Mouse (Mus musculus) adrenal gland, postnatal 14 days (tissue): ENCODE data around the gene Snrpd3. TPM values are rescaled to one million over a fixed set of nuclear protein-coding genes. Genes with fewer than 3 reads are reported as not detected.
"Not testable (repeated sequence)": the region's sequence is repeated elsewhere in the genome, so short reads cannot be mapped to it uniquely, and the experiment has no call there.

Experiments
- DNase-seq: peaks from one replicate; pipeline ENCODE4 v3.0.0; 2021; ENCODE audit warnings: mixed read lengths
- total RNA-seq: library from RNA; stranded (reverse); gene quantifications from 2 replicates; pipeline ENCODE4 v1.2.3, GENCODE M21; 2021

Gene Snrpd3
- total RNA-seq, 1 experiment from 2014 or later: 88.0 TPM

DNA sequence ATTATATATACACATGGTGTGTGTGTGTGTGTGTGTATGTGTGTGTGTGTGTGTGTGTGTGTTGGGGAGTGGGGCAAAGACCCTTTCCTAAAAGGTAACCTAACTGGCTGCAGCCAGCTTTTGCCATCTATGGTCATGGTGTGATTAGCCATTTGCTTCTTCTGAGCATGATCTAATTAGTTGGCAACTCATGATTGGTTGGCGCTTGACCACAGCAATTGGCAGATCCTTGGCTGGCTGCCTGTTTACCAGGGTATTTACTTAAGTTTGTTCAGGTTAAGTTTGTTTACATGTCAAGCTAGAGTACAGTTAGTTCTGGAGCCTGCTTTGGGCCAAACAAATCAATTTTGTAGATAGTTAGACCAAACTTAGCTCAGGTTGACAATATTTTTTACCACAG, 15.7 kb upstream of the Snrpd3 start:
- DNase-seq: peak; percentile 30

DNA sequence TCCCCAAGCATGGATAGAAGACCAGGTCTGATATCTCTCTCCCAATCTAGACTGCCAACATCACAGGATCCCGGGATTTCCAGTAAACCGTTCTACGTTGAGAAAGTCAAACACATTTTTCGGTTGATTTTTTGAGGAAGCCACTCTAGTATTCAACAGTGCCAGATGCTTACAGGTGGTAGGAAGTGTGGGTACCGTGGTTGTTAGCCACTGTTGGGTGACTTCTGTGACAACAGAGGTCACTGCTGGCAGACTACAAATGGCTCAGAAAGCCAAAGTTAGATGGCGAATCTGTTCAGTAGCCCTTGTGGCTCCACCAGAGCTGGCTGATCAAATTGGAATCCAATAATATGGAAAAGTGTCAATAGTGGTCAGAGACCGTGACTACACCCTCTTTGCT, 13.7 kb upstream of the Snrpd3 start:
- no peak for DNase-seq

DNA sequence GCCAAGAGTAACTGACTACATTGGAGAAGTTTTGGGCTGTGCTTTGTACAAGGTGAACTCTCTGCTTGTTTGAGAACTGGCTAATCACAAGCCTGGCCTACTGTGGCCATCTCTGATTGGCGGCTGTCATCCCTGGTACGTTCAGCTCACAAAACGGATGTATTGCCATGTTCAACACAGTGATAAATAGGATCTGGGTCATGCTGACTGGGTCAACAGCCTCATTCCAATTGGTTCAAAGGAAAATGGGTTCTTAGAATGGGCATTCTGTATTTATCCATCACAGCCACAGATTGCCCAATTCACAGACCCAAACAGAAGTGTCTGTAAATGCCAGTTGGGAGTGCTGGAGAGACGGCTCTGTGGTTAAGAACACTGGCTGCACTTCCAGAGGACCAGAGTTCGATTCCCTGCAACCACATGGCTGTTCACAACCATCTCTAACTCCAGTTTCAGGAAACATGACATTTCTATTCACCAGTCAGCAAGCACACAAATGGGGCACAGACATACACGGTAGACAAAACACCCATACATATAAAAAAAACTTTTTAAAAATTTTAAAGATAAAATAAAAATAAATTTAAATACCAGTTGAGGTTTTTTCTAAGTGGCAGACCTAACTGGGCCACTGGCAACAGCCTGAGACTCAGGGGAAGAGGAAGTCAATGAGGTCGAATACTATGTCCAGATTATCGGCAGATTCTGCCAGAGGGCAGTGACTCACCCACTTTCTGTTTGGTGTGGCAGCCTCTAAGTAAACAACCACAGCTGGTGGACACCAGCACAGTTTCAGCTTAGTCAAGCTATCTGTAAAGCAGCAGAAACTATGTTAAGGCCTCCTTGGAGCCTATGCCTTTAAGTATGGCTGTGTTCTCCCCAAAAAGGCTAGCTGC, 12.9 kb upstream of the Snrpd3 start:
- DNase-seq: peak; percentile 55

DNA sequence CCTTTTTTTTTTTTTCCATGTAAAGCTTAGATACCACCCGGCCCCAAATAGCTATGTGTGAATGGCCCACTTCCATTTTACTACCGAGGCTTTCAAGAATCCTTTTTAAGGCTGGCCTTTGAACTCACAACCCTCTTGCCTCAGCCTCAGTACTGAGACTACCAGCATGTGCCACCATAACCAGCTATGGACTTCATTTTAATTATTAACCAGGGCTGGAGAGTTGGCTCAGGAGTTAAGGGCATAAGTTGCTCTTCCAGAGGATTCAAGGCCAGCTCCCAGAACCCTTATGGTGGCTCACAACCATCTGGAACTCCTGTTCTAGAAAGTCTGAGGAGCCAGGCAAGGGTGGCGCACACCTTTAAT, 12.2 kb upstream of the Snrpd3 start:
- DNase-seq: no peak

DNA sequence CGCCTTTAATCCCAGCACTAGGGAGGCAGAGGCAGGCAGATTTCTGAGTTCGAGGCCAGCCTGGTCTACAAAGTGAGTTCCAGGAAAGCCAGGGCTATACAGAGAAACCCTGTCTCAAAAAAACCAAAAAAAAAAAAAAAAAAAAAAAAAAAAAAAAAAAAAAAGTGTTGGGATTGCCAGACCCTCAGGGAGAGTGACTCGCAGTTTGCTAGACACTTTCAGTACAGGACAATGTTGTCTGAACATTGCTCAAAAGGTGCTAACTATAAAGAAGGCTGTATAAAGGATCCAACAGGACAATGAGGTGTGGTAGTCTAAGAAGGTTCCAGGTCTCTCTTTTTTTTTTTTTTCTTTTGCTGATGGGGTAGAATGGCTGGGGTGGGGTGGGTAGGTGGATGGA, 11.4 kb upstream of the Snrpd3 start:
- not testable (repeated sequence) for DNase-seq

DNA sequence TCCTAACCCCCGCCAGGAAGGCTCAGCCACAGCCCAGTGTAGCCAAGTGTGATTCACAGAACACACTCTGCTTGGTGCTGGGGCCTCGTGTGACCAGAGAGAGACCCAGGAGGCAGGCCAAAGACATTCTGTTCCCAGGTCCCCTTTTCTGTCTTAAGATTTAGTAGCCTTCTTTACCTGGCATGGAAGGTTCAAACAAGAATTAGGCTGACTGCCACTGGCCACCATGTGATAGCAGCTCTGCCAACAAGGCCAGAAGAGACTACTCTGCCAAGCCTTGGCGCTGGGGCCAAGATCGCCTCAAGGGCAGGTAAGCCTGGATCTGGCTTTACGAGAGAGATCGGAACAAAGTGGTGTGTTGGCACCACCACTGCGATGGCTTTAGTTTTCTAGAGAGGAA, 6.9 kb upstream of the Snrpd3 start:
- peak; percentile 87 for DNase-seq

DNA sequence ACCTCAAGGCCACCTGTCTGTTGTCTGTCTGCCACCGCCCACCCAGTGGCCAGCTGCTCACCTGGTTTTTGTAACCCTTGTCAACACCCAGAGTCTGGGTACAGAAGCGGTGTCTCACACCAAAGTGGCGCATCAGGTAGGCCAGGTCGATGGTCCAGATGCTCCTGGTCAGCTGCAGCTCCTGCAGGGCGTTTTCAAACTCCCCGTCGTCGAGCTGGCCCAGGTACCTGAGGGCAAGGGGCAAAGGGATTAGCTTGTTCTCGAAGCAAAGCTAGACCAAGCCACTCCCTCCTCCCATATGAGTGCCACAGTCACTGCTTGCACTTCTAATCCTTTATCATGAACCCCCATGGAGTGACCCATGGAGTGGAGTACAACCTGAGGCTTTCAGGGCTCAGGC, 6.3 kb upstream of the Snrpd3 start:
- DNase-seq: no peak

DNA sequence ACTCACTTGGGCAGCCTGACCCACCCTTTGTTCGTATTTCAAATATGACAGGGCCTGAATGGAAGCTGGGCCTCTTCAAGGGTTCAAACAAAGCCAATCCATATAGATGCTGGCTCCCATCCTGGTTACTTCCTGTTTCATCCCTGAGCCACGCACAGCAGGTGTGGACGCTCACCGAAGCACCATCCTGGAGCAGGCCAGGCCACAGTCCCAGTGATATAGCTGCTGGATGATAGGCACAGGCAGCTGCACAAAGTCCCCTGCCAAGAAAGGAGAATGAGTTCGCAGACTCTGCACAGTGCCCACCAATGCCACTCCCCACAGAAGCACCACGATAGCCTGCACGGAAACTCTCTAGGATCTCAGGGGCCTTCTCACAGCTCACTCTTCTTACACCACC, 5.5 kb upstream of the Snrpd3 start:
- DNase-seq: no peak

DNA sequence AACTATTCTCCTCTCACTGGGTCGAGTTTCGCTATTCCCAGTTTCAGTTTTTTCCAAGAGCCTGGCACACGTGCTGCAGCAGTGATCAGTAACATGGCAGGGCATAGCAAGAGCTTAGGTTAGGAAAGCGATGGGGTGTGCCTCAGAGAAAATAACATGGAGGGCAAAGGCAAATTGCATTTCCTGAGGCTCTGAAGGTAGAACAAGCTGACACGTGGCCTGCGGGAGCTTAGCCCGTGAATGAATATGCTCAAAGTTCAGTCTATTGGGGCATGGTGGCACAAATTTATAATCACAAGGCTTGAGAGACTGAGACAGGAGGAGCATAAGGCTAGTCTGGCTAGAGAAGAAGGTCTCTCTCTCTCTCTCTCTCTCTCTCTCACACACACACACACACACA, 4.6 kb upstream of the Snrpd3 start:
- peak; percentile 47 for DNase-seq

DNA sequence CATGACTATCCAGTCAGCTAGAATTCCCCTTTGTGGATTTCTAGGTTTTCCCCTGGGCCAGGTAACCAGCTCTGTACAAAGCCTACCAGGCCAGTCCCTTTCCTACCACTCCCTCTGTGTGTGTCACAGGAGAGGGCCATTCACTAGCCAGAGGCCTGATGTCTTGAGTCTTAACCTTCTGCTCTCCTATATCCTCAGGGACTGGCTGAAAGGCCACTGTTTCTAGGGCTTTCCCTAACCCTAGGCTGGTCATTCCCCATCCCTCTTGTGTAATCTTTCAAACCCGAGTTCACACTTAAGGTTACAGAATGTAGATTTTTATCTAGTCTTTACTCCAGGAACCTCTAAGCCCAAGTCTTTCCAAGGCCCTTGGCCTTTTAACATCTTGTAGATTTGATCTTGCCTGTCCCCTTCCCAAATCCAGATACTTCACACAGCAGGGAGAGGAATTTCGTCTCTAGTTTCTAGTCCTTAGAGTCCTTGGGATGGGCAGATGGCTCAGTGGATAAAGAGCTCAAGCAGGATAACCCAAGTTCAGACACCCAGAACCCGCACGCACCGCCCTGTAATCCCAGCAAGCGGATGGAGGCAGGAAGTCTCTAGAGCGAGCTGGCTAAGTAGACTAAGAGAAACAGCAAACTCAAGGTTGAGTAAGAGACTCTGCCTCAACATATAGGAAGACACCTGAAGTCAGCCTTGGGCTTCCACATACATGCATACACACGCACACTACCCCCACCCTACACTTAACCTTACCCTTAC, 3.9 kb upstream of the Snrpd3 start:
- DNase-seq: peak; percentile 34

DNA sequence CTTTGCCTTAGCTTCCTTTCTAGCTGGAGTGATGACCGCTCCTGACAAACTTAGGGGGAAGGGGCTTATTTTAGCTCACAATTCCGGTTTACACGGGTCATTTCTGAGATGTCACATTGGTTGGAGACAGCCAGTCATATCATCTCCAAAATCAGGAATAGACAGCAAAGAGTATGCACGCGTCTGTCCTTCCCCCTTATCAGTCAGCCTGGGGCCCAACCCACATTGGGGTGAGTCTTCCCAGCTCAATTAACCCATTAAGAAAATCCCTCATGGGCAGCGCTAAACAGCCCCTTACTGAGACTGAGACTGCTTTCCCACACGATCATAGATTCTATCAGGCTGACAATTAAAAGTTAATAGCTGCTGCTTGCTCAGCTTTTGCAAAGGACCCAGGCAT, 3.0 kb upstream of the Snrpd3 start:
- DNase-seq: peak; percentile 28

DNA sequence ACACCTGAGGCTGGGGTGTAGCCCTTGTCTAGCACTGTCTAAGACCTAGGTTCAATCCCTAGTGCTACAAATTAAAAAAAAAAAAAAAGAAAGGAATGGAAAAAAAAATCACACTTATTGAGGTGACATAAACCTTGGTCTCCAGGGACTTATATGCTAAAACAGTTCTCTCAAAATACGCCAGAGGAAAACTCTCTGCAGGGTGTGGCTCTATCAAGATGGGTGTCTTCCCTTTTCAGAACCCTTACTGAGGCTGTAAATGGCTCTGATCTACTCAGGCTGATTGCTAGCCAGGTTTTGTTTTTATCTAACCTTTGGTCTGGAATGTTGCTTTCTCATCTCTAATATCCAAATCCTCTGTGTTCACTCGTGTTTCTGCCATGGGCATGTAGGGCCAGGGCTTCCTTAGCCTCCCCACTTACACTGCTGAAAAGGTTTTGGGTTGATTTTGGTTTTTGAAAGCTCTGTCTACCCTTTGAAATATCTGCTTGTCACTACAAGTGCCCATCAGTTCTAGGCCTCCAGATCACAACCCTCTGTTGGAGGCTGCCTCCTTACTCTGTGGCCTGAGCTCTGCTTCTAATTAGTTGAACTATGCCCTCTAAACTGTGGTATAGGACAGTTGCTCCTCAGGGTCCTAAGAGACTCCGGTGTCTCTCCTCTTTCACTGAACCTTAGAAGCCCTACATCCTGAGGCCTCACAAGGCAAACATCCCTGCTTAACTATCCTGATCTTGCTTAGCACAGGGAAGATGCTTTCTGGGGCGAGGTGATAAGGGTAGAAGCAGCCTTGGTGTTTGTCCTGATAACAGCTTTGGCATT, 1.9 kb upstream of the Snrpd3 start:
- DNase-seq: no peak

DNA sequence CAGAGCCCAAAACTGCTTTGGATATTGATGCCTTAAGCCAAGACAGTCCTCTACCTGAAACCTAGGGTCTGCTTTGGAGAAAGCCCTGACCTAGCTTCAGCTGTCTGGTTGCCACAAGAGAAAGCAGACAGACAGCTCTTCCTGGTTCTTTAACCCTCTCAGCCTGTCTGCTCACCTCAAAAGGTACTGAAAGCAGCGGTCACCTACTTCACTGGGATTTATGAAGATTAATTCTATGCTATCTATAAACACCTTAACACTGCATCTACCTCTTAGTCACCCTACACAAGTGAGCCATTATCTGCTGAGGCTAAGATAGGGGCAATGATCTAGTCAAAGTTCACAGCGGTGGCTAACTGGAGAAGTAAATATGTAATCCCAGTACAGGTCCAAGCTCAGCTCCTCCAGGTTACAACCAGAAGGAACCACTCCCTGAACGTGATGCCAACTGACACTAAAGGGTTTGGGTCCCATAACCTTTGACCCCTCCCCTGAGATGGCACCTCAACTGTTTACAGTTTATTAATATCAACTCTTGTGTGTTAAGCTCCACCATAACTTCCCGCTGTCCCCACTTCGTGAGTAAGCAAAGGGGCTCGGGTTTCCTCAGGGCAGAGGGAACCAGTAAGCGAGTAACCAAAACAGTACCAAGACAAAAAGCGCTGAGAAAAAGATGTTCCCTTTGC, 1.2 kb upstream of the Snrpd3 start:
- DNase-seq: no peak

DNA sequence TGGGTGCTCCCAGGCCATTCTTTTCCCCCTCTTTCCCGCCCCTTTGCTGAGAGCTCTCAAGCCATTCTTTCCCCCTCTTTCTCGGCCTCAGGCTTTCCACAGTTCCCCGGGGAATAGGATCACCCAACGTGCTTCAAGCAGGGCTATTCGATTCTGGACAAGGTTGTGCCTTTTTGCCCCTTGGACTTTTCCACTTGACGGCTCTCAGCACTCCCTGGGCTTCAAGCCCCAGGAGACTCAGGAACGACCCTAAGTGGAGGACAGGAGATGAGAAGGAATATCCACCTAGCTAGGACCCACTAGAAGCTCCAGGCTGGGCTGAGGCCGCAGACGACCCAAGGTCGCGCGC, 653 bp upstream of the Snrpd3 start:
- DNase-seq: no peak

DNA sequence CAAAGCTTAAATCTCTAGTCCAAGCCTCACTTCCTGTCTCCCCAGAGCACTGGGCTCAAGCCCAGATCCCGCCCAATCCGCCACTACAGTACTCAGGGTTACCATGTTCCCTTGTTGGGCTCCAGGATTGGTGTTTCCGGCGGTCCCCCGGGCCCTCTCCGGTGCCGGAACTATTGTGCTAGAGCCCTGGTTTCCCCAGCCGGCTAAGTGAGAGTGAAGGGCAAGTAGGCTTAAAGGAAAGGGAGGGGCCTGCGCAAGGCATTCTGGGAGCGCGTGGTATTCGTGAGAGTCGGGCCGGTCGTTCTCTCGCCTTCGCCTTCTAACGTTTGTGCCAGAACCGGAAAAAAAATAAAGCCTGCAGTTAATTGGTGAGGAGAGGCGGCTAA, 400 bp downstream of the Snrpd3 start, which contains the start of gene Gucd1:
Gene Gucd1 (minus strand): TSS at position 215 of the 386 bp plus-strand sequence.
- peak; percentile 98 for DNase-seq

DNA sequence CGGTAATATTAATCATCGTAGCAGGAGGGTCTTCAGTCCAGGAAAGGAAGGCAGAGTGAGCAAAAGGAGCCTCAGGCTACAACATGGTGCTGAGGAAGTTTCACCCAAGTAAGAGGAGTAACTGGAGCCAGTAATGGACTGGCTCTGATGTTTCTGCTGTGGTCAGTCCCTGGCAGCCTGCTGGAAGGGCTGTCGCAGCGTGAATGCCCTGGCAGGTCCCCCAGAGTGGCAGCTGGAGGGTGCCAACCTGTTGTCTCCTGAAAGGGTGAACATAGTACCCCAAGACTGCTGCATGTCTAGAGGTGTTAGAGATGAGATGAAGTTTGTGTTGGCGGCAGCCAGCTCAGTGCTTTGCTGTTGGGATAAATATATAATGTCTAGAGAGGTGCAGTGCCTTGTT, 3.2 kb downstream of the Snrpd3 start:
- DNase-seq: no peak

DNA sequence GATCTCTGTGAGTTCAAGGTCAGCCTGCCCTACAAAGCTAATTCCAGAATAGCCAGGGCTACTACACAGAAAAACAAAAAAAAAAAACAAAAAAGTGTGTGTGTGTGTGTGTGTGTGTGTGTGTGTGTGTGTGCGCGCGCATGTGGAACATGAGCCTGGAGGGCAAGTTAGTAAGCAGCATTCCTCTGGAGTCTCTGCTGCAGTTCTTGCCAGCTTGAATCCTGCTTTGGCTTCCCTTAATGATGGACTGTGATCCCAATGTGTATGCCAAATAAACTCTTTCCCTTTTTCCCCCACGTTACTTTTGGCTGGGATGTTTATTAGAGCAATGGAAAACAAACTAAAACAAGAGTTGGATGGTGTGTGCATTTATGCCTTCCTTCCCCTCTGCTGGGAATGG, 4.3 kb downstream of the Snrpd3 start:
- DNase-seq: no peak

DNA sequence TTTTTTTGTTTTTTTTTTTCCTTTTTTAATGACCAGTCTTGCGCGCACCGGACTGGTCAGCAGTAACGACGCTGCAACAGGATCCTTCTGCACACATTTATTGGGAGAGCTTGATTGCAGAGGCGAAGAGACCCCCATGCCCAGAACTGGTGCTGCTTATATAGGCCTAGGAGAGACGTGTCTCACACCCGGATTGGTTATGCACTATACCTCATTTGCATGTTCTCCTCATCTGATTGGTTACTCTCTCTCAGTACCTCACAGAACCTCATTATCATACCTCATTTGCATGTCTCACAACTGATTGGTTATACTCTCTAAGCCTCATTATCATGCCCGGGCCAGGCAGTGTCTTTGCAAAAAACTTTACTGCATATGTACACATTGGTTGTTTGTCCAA, 8.1 kb downstream of the Snrpd3 start:
- DNase-seq: not testable (repeated sequence)

DNA sequence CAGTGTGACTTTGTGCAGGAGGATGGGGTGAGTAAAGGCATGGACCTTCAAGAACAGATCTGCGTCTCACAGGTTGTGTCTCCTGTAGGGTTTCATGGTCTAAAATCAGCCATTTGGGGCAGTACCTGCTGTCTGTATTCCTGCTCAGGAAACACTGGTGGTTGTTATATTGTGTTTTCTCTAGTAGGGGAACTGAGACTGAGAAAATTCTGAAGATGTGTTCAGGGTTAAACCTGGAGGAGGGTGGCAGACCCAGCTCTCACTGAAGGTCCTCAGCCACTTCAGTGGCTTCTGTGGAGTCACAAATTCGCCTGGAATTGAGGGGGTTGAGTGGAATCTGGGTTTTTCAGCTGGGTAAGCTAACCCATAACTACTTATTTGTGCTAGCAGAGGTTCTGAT, 13.0 kb downstream of the Snrpd3 start:
- DNase-seq: no peak

DNA sequence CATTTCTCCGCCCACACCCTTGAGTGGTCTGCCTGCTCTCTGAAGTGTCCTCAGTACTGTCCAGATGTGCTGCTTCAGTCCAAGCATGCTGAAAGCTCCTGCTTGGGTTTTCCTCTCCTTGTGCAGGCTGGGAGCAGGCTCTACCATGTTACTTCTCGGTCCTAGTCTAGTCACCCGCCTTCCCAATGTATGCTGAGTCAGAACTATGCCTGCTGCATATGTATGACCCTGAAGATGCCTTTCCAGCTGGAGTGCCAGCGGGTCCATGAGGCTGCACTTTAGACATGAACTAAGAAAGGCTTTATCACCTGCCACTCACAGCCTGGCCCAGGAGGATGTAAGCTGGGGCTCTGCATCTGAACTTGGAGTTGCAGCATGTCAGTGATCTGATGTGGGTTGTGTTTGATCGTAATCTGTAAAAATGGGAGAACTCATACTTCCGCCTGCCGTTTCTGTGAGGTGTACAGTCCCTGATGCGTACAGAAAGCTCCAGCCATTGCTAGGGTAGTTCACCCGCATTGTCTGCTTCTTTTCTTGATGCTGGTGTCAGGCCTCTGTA, 14.3 kb downstream of the Snrpd3 start:
- DNase-seq: no peak

DNA sequence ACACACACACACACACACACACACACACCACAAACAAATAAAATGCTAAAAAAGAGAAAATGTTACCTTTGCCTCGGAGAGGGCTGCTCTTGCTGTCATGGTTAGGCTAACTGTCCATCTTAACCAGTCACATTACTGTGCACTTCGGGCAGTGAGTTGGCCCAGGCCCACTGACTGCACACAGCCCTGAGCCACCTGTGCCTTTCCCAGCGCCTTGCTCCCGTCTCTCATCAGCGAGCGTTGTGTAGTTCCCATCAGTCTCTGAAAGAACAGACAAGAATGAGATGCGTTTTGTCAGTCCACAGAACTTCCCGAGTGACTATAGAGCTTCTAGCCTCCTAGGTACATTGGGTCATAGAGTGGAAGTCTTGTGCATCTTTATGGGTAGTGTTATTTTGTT, 16.9 kb downstream of the Snrpd3 start:
- no peak for DNase-seq

DNA sequence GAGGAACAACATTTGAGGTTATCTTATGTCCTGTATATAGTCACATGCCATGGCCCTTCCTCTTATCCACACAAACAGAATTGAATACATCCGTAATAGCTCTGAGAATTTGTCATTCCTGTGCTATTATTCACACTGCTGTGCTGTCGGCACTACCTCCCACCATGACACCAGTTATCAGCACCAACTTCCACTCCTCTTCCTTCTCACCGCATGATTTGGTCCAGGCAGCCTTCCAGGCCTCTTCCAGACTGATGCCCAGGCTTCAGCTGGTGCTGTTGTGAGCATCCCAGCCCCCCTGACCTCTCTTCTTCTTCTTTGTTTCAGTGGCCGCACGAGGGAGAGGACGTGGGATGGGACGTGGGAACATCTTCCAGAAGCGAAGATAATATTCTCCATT, 17.6 kb downstream of the Snrpd3 start:
- DNase-seq: no peak
